Mouse (Mus musculus) CH12.LX (cell line): ENCODE results near the gene Trdmt1. TPM values are rescaled to one million over a fixed set of nuclear protein-coding genes. Genes with fewer than 3 reads are reported as not detected.

Source experiments
- DNase-seq: peaks from one replicate; pipeline ENCODE4 v3.0.0-alpha.2; 2013; ENCODE audit errors: extremely low read depth
- H3K27ac ChIP-seq: 2 replicates; pipeline ENCODE4 v1.5.1; 2012; ENCODE audit warnings: low read depth, mild to moderate bottlenecking, control low read depth, moderate library complexity; ENCODE audit not compliant: insufficient read depth
- H3K27me3 ChIP-seq: replicated peaks from 2 replicates; pipeline ENCODE3; 2012; ENCODE audit warnings: inconsistent platforms
- H3K36me3 ChIP-seq, 2 experiments: replicated peaks in 1 of 2; 2 replicates each; pipeline versions ENCODE3 to v1.6.1; 2012; ENCODE audit warnings: inconsistent platforms in 1 of 2, low read length in 1 of 2, mild to moderate bottlenecking in 1 of 2, mixed read lengths in 1 of 2, moderate library complexity in 1 of 2; ENCODE audit not compliant: control insufficient read depth in 1 of 2, insufficient read depth in 1 of 2
- H3K4me1 ChIP-seq, 2 experiments: 2 replicates each; pipeline ENCODE4 v1.6.1; 2012; ENCODE audit warnings: inconsistent platforms in 1 of 2, moderate library complexity in 1 of 2; ENCODE audit not compliant: insufficient read depth in 2 of 2, control insufficient read depth in 1 of 2
- H3K4me2 ChIP-seq: 2 replicates; pipeline ENCODE4 v1.6.1; 2012; ENCODE audit warnings: low read depth, mild to moderate bottlenecking, control low read depth; ENCODE audit not compliant: poor library complexity, insufficient read depth, severe bottlenecking
- H3K4me3 ChIP-seq, 3 experiments: fragments of 150-350 bp in 1 of 3; sonication (generic) in 1 of 3; replicated peaks in 1 of 3; 2 replicates each; pipeline versions ENCODE3 to v1.5.1; 2011 to 2012; ENCODE audit warnings: low read depth in 2 of 3, low read length in 2 of 3, mild to moderate bottlenecking in 2 of 3, moderate library complexity in 2 of 3, control low read depth in 1 of 3, improper control_type of control experiment in 1 of 3, inconsistent platforms in 1 of 3, mixed read lengths in 1 of 3; ENCODE audit not compliant: poor library complexity in 1 of 3
- H3K79me2 ChIP-seq: replicated peaks from 2 replicates; pipeline ENCODE4 v1.6.1; 2012; ENCODE audit warnings: mild to moderate bottlenecking, moderate library complexity; ENCODE audit not compliant: control insufficient read depth, poor library complexity, insufficient read depth, severe bottlenecking; ENCODE audit errors: extremely low read depth
- H3K9ac ChIP-seq: 2 replicates; pipeline ENCODE4 v1.6.1; 2012; ENCODE audit warnings: low read depth, mild to moderate bottlenecking, control low read depth, moderate library complexity; ENCODE audit not compliant: insufficient read depth
- H3K9me3 ChIP-seq: replicated peaks from 2 replicates; pipeline ENCODE3; 2012; ENCODE audit warnings: low read length, inconsistent platforms, mixed read lengths
- CHD2 ChIP-seq: IDR thresholded peaks from 2 replicates; pipeline ENCODE4 v1.6.1; 2011; ENCODE audit warnings: low read length, improper control_type of control experiment
- CTCF ChIP-seq, 2 experiments: IDR thresholded peaks in 1 of 2; conservative IDR thresholded peaks in 1 of 2; 2 replicates each; pipeline ENCODE4 v1.5.1; 2011 to 2012; ENCODE audit warnings: low read depth in 2 of 2, low read length in 2 of 2, improper control_type of control experiment in 1 of 2, inconsistent platforms in 1 of 2, mild to moderate bottlenecking in 1 of 2, moderate library complexity in 1 of 2
- EP300 ChIP-seq: IDR thresholded peaks from 2 replicates; pipeline ENCODE4 v1.6.1; 2011; ENCODE audit warnings: low read length, improper control_type of control experiment
- ETS1 ChIP-seq: conservative IDR thresholded peaks from 2 replicates; pipeline ENCODE4 v1.6.1; 2012; ENCODE audit warnings: low read depth, mild to moderate bottlenecking, inconsistent platforms, low read length, improper control_type of control experiment, moderate library complexity
- HCFC1 ChIP-seq: IDR thresholded peaks from 2 replicates; pipeline ENCODE4 v1.6.1; 2012; ENCODE audit warnings: low read depth, mild to moderate bottlenecking, inconsistent platforms, low read length, improper control_type of control experiment
- KAT2A ChIP-seq: IDR thresholded peaks from 2 replicates; pipeline ENCODE4 v1.6.1; 2012; ENCODE audit warnings: low read length, improper control_type of control experiment, inconsistent platforms; ENCODE audit not compliant: insufficient replicate concordance
- MAFK ChIP-seq: IDR thresholded peaks from 2 replicates; pipeline ENCODE4 v1.6.1; 2011; ENCODE audit warnings: low read length, improper control_type of control experiment; ENCODE audit not compliant: insufficient replicate concordance
- MAX ChIP-seq: IDR thresholded peaks from 2 replicates; pipeline ENCODE4 v1.6.1; 2011; ENCODE audit warnings: low read length, improper control_type of control experiment
- MAZ ChIP-seq: IDR thresholded peaks from 2 replicates; pipeline ENCODE4 v1.6.1; 2012; ENCODE audit warnings: low read depth, mild to moderate bottlenecking, inconsistent platforms, low read length, improper control_type of control experiment, moderate library complexity
- MEF2A ChIP-seq: IDR thresholded peaks from 2 replicates; pipeline ENCODE4 v1.6.1; 2014; ENCODE audit warnings: low read depth, mild to moderate bottlenecking, inconsistent platforms, low read length, improper control_type of control experiment, borderline replicate concordance
- MXI1 ChIP-seq: IDR thresholded peaks from 2 replicates; pipeline ENCODE4 v1.6.1; 2011; ENCODE audit warnings: mild to moderate bottlenecking, low read depth, low read length, improper control_type of control experiment
- MYC ChIP-seq: IDR thresholded peaks from 2 replicates; pipeline ENCODE4 v1.6.1; 2011; ENCODE audit warnings: low read depth, mild to moderate bottlenecking, improper control_type of control experiment, low read length
- NRF1 ChIP-seq: IDR thresholded peaks from 2 replicates; pipeline ENCODE4 v1.6.1; 2014; ENCODE audit warnings: low read depth, mild to moderate bottlenecking, inconsistent platforms, low read length, improper control_type of control experiment, moderate library complexity
- PAX5 ChIP-seq: IDR thresholded peaks from 2 replicates; pipeline ENCODE4 v1.6.1; 2012; ENCODE audit warnings: low read length, inconsistent platforms, mixed read lengths
- POLR2AphosphoS2 ChIP-seq: IDR thresholded peaks from 2 replicates; pipeline ENCODE4 v1.6.1; 2011; ENCODE audit warnings: low read depth, low read length, improper control_type of control experiment
- SIN3A ChIP-seq: IDR thresholded peaks from 2 replicates; pipeline ENCODE4 v1.6.1; 2012; ENCODE audit warnings: low read length, improper control_type of control experiment, inconsistent platforms
- TBP ChIP-seq: conservative IDR thresholded peaks from 2 replicates; pipeline ENCODE4 v1.6.1; 2011; ENCODE audit warnings: low read depth, low read length, improper control_type of control experiment
- USF1 ChIP-seq: IDR thresholded peaks from 2 replicates; pipeline ENCODE4 v1.6.1; 2014; ENCODE audit warnings: low read depth, mild to moderate bottlenecking, inconsistent platforms, low read length, improper control_type of control experiment
- USF2 ChIP-seq: conservative IDR thresholded peaks from 2 replicates; pipeline ENCODE4 v1.6.1; 2011; ENCODE audit warnings: low read depth, low read length, improper control_type of control experiment
- ZC3H11A ChIP-seq: IDR thresholded peaks from 2 replicates; pipeline ENCODE4 v1.6.1; 2012; ENCODE audit warnings: low read depth, mild to moderate bottlenecking, inconsistent platforms, low read length, improper control_type of control experiment
- dilution Hi-C: fragments of 300-500 bp; cut with MboI; formaldehyde crosslinking; loops from 2 replicates; pipeline ENCODE4 v1.14.3; 2020; ENCODE audit warnings: low sequenced_read_pairs; ENCODE audit not compliant: extremely low pct_unique_long_range_greater_than_20kb, extremely low pct_ligation_motif_present
- in situ Hi-C: fragments of 300-500 bp; cut with MboI; formaldehyde crosslinking; loops from 3 replicates; pipeline ENCODE4 v1.14.3; 2019; ENCODE audit warnings: low sequenced_read_pairs, low pct_ligation_motif_present, low pct_unique_long_range_greater_than_20kb, mixed read lengths
- polyA plus RNA-seq: library from polyadenylated mRNA; unstranded; fragments of >175 nt; gene quantifications from 2 replicates; pipeline ENCODE4 v1.2.1, GENCODE M21; 2012; ENCODE audit warnings: low read depth; ENCODE audit not compliant: insufficient read length
- total RNA-seq, 2 experiments: library from RNA; depleted of rRNA; stranded (reverse); fragments of 300-350 nt in 1 of 2; fragments of >200 nt in 1 of 2; gene quantifications; 2 replicates each; pipeline ENCODE4 v1.2.3; 2012 to 2014

Gene Trdmt1
- total and polyA plus RNA-seq, 3 experiments, result 8.8 to 29.8 (median 11.2) TPM

GRCm38 (mm10) chr2:13470108-13470507 is 74.4 kb downstream of the Trdmt1 start:
- no peaks in the 10 kb centered on the region for H3K27me3 ChIP-seq
- no peaks in the 10 kb centered on the region for H3K79me2 ChIP-seq
- H3K4me2 ChIP-seq, result no peak overlapping the region
- no peak for DNase-seq
- H3K9me3 ChIP-seq, result no peaks in the 10 kb centered on the region
- dilution Hi-C loops, result no loop called here
- TF ChIP-seq MAX, result no peak
- TF ChIP-seq MYC, result no peak
- TF ChIP-seq MEF2A, result no peak
- TF ChIP-seq CTCF (conservative IDR thresholded peaks at IDR 0.05 in 1 of 2, IDR thresholded peaks at IDR 0.05 in 1 of 2; ENCODE audit: low read depth in 2 of 2, low read length in 2 of 2), result no peak
- TF ChIP-seq HCFC1, result no peak
- no peak for TF ChIP-seq MAZ
- TF ChIP-seq TBP, result no peak
- TF ChIP-seq USF2, result no peak
- no peak for TF ChIP-seq NRF1
- TF ChIP-seq KAT2A, result no peak
- no peak for TF ChIP-seq EP300
- in situ Hi-C loops, result no loop called here
- H3K36me3 ChIP-seq, result no peaks in the 10 kb centered on the region
- no peak overlapping the region for H3K4me3 ChIP-seq
- no peak overlapping the region for H3K9ac ChIP-seq
- 0 out of 4 replicates have a peak, but pooled peaks cover 0 to 2% of the 10 kb centered on the region in 2 experiments for H3K4me1 ChIP-seq
- no peak overlapping the region for H3K27ac ChIP-seq

DNA sequence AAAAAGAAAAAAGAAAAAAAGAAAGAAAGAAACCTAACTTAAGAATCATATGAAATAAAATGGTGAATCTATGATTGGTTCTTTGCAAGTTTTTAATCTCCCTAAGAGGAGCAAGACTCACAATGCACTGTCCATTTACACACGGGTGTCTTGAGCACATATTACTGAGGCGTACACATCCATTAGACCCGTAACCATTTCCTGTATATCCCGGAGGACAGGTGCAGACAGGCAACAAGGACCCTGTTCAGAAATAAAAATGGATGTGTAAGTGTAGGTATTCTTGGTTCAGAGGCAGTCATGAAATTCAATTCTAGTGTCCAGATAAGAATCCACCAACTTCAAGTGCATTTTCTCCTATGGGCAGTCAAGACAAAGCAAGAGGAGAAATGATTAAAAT is 74.8 kb downstream of the Trdmt1 start:
- H3K27me3 ChIP-seq, result no peaks in the 10 kb centered on the region
- H3K27ac ChIP-seq, result no peak overlapping the region
- no peaks in the 10 kb centered on the region for H3K9me3 ChIP-seq
- H3K79me2 ChIP-seq, result no peaks in the 10 kb centered on the region
- H3K4me3 ChIP-seq, result no peak overlapping the region
- in situ Hi-C loops, result no loop called here
- H3K4me1 ChIP-seq, result 0 out of 4 replicates have a peak, but pooled peaks cover 0 to 2% of the 10 kb centered on the region in 2 experiments
- H3K36me3 ChIP-seq, result no peaks in the 10 kb centered on the region
- H3K9ac ChIP-seq, result no peak overlapping the region
- dilution Hi-C loops, result no loop called here
- DNase-seq, result no peak
- H3K4me2 ChIP-seq, result no peak overlapping the region
- TF ChIP-seq MAX (no peak), MXI1 (no peak), MAFK (no peak), SIN3A (no peak), USF1 (no peak), CHD2 (no peak), ETS1 (no peak), HCFC1 (no peak), ZC3H11A (no peak), POLR2AphosphoS2 (no peak), EP300 (no peak), PAX5 (no peak)
